Mouse (Mus musculus): ENCODE measurements around the gene Asb8. TPM values are rescaled to one million over a fixed set of nuclear protein-coding genes. Genes with fewer than 3 reads are reported as not detected.

The Asb8 gene
- polyA plus RNA-seq, 1 experiment from 2014 or later = 57.5 TPM

DNA sequence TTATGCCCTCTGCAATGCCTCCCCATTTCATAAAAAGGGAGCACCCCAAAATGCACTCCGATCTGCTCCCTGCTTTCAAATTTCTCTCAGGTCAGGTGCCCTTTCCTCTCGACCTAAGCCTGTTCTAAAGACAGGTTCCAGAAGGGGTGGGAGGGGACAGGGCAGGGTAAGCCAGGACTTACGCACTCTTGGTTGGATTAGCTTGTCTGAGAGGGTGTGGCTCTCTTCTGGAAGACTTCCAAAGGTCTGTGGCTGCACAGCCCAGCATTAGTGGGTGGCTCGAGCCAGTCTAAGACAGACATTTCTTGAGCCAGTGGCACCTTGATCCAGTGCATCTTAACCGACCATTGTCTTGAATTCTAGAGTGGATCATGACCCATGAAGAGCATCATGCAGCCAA lies 53.6 kb downstream of the Asb8 start:
- Histone ChIP-seq H3K9me3 (no peaks in the 10 kb centered on the region), H3K27ac (replicated peaks) (no peak overlapping the region), H3K9ac (no peak overlapping the region), H3K4me2 (no peak overlapping the region), H3K36me3 (peaks cover 18% of the 10 kb centered on the region), H3K4me1 (replicated peaks) (peaks cover 26% of the 10 kb centered on the region), H3K4me3 (no peak overlapping the region), H3K27me3 (no peaks in the 10 kb centered on the region)
- no peak for ATAC-seq (ENCODE audit: low read depth)
- WGBS = 82% methylated on average over 5 of the region's 5 CpGs

DNA sequence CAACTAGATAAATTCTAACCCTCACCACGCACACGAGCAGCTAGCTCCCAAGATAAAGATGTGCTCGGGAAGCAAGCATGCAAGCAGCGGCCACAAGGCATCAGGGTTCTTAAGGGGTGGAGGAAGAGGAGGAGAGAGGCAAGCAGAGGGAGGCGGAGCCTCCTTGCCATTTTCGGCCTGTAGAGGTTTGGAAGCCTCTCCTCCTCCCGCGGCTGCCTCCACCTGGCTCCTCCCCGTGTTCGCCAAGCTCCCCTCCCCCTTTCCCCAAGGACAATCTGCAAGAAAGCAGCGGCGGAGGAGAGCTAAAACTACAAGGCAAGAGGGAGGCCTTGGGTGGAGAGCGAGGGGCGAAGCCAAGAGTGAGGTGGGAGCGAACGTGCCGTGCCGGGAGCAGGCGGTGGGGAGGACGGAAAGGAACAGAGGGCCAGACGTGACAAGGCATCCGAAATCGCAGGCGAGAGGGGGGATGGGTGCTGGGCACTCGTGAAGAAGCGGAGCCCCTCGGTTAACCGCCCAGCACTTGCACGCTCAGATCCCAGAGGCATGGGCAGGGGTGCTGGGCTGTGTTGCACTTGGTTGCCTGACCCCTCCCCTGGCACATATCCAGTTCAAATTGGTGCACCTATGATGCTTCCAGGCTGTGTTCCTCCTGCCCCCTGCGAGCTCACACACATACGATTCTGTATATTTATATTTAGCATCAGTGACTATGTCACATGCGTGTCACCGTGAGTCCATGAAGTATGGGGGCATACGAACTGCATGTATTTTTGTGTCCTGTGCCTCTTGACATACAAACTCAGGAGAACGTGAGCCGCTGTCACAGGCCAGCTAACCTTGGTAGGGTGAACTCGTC lies 56.9 kb downstream of the Asb8 start:
- H3K27me3 ChIP-seq = 0 out of 2 replicates have a peak, but pooled peaks cover 3% of the 10 kb centered on the region
- H3K27ac ChIP-seq (replicated peaks) = peak overlapping the region; percentile 83
- peak overlapping the region; percentile 86 for H3K9ac ChIP-seq
- peak overlapping the region; percentile 83 for H3K4me2 ChIP-seq
- peaks cover 26% of the 10 kb centered on the region for H3K4me1 ChIP-seq (replicated peaks)
- WGBS = 5% methylated on average over 37 of the region's 37 CpGs
- peak; percentile 94 for ATAC-seq (ENCODE audit: low read depth)
- H3K4me3 ChIP-seq = peak overlapping the region; percentile 72
- H3K36me3 ChIP-seq = peaks cover 11% of the 10 kb centered on the region
- H3K9me3 ChIP-seq = no peaks in the 10 kb centered on the region

DNA sequence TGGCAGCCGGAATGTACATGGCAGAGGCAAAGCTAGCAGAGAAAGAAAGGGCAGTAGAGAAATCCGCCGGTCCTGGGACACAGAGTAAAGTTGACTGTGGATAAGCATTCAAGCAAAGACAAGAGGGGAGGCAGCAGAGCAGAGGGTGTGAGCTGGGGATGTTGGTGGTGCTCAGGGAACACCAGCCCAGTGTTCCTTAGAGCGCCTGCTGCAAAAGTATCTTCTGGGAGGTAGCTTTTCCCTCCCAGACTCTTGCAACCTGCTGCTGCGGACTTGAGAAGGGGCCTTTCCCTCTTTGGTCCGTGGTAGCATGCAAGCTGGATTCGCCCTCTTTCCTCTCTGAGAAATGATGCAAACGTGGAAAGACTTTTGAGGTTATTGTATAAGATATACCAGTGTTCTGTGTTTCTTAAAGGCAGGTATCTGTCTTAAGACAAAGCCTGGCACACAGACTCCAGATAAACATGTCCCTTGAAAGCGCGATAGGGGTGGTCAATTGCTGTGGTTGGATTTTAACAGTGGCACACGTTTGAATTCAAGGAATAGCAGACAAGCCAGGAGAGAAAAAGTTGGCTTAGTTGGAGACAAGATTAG lies 57.6 kb downstream of the Asb8 start:
- Histone ChIP-seq H3K9ac (peak overlapping the region; percentile 86), H3K9me3 (no peaks in the 10 kb centered on the region), H3K27ac (replicated peaks) (peak overlapping the region; percentile 83), H3K4me3 (peak overlapping the region; percentile 72), H3K27me3 (0 out of 2 replicates have a peak, but pooled peaks cover 3% of the 10 kb centered on the region), H3K4me2 (peak overlapping the region; percentile 83), H3K4me1 (replicated peaks) (peaks cover 26% of the 10 kb centered on the region), H3K36me3 (peaks cover 9% of the 10 kb centered on the region)
- 44% methylated on average over 11 of the region's 11 CpGs for WGBS
- ATAC-seq (ENCODE audit: low read depth) = peak; percentile 29; the same call in 1 of the 2 replicates

DNA sequence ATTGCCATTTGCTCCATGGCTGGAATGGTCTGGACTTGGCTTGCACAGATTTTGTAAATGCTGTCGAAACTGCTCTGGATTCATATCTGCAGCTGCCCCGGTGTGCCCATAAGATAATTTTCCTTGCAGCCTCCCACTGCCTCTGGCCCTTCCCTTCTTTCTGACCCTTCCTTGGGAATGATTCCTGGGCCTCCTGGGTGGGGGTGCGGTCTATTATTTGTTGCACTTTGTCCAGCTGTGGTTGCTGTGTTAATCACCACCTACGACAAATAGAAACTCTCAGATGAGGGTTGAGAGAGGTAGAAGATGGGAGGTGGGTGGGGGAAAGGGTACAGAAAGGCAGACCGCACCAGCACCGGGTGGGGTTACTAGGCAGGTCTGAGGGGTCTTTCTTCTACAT lies 58.2 kb downstream of the Asb8 start:
- no peak for ATAC-seq (ENCODE audit: low read depth)
- Histone ChIP-seq H3K9ac (peak overlapping the region; percentile 86; the same call in 1 of the 2 replicates), H3K4me3 (no peak overlapping the region), H3K27me3 (0 out of 2 replicates have a peak, but pooled peaks cover 3% of the 10 kb centered on the region), H3K4me2 (no peak overlapping the region), H3K9me3 (no peaks in the 10 kb centered on the region), H3K4me1 (replicated peaks) (peaks cover 26% of the 10 kb centered on the region), H3K27ac (replicated peaks) (no peak overlapping the region), H3K36me3 (0 out of 2 replicates have a peak, but pooled peaks cover 4% of the 10 kb centered on the region)
- 81% methylated on average over 6 of the region's 6 CpGs for WGBS

DNA sequence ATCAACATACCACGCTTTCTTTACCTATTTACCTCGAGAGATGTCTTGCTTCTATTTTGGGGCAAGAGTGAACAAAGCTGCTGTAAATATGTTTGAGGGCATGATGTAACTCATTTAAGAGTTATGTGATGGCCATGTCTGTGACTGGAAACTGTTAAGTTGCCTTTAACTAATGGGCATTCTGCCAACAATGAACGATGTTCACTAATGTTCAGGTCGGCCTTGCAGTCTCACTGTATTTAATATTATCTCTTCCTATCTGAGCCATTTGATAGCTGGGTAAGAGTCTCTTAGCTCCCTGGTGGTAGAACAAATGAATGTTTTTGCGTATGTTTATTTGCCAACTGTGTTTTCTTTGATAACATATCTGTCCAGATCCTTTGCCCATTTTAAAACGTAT lies 58.9 kb downstream of the Asb8 start:
- Histone ChIP-seq H3K36me3 (no peaks in the 10 kb centered on the region), H3K27me3 (0 out of 2 replicates have a peak, but pooled peaks cover 3% of the 10 kb centered on the region), H3K4me1 (replicated peaks) (peaks cover 26% of the 10 kb centered on the region), H3K9me3 (no peaks in the 10 kb centered on the region), H3K27ac (replicated peaks) (no peak overlapping the region), H3K4me2 (no peak overlapping the region), H3K9ac (no peak overlapping the region), H3K4me3 (no peak overlapping the region)
- ATAC-seq (ENCODE audit: low read depth) = no peak
- 85% methylated on average over 6 of the region's 6 CpGs for whole genome bisulfite sequencing

DNA sequence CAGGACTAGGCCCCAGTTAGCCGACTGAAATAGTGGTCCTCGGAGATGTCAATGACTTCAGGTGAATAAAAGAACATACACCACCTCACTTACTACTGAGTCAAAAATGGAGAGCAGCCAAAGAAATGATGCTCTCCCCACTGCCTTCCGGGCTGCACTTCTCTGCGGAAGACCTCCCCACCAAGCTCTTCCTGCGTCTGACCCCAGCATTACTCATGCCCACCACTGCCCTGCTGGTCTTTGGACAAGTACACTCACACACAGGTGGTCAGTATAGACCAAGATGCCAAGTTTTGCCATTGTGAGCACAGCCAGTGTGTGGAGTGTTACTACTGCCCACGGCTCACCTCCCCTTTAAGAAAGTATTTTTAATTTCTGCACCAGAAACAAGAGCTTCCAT lies 63.0 kb downstream of the Asb8 start:
- H3K9ac ChIP-seq = no peak overlapping the region
- no peak for ATAC-seq (ENCODE audit: low read depth)
- H3K9me3 ChIP-seq = no peaks in the 10 kb centered on the region
- no peak overlapping the region for H3K4me2 ChIP-seq
- H3K4me1 ChIP-seq (replicated peaks) = no peaks in the 10 kb centered on the region; the same call in 1 of the 2 replicates
- H3K4me3 ChIP-seq = no peak overlapping the region
- 0 out of 2 replicates have a peak, but pooled peaks cover 3% of the 10 kb centered on the region for H3K27me3 ChIP-seq
- H3K36me3 ChIP-seq = no peaks in the 10 kb centered on the region
- 86% methylated on average over 6 of the region's 6 CpGs for WGBS
- no peak overlapping the region for H3K27ac ChIP-seq (replicated peaks)

DNA sequence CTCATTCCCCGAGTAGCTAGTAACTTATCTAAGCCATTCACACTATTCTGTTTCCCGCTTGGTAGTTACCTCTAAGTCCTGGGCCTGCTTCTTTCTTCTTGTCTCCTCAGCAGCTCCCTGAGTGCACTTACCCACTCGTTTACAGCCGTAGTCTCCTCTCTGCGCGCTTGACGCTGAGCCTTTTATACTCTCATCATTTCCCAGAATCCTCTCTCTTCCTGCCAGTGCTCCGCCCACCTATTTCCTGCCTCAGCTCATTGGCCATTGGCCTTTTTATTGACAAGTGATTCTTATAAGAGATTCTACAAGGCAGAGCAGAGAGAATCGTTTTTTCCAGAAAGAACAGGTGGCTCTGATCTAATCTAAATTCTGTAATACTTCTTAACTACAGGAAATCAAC lies 66.9 kb downstream of the Asb8 start:
- Histone ChIP-seq H3K27me3 (no peaks in the 10 kb centered on the region), H3K9me3 (no peaks in the 10 kb centered on the region), H3K9ac (no peak overlapping the region), H3K4me1 (replicated peaks) (peaks cover 5% of the 10 kb centered on the region), H3K4me3 (no peak overlapping the region), H3K27ac (replicated peaks) (no peak overlapping the region), H3K36me3 (no peaks in the 10 kb centered on the region), H3K4me2 (no peak overlapping the region)
- no peak for ATAC-seq (ENCODE audit: low read depth)
- WGBS = 92% methylated on average over 9 of the region's 9 CpGs

DNA sequence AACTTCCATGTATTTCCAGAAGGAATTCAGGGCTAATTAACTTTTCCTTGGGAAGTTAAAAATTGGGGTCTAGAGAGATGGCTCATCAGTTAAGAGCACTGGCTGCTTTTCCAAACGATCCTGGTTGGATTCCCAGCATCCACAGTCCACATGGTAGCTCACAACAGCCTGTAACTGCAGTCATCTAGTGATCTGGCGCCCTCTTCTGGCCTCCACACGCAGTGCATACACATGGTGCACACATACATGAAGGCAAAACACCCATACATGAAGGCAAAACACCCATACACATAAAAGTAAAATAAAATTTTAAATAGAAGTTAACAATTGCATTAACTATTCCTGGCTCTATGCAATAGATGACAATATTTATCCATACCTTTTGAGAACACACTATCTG lies 68.5 kb downstream of the Asb8 start:
- Histone ChIP-seq H3K9me3 (no peaks in the 10 kb centered on the region), H3K9ac (no peak overlapping the region), H3K4me1 (replicated peaks) (peaks cover 12% of the 10 kb centered on the region), H3K4me3 (no peak overlapping the region), H3K27ac (replicated peaks) (no peak overlapping the region), H3K27me3 (no peaks in the 10 kb centered on the region), H3K4me2 (no peak overlapping the region), H3K36me3 (no peaks in the 10 kb centered on the region)
- 55% methylated on average over 3 of the region's 3 CpGs for WGBS
- no peak for ATAC-seq (ENCODE audit: low read depth)

DNA sequence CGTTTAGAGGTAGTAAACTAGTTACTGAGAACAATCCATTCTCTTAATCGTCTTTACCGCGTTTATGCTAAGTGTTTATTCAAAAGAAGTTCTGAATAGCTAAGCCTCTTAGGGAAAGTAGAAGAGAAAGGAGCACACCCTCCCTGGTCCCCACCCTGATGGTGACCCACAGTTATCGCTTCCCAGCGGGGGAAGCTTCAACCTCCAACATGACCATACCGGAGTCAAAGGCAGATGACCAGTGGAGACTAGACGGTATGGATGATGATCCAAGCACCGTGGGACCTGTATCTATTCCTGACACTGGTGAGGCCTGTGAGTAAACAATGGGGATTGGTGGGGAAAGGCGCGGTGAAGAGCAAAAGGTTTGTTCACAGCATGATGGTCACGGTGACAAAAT lies 70.5 kb downstream of the Asb8 start:
- Histone ChIP-seq H3K4me2 (no peak overlapping the region), H3K4me3 (no peak overlapping the region), H3K36me3 (no peaks in the 10 kb centered on the region), H3K9me3 (no peaks in the 10 kb centered on the region), H3K27ac (replicated peaks) (no peak overlapping the region), H3K4me1 (replicated peaks) (peaks cover 25% of the 10 kb centered on the region), H3K27me3 (no peaks in the 10 kb centered on the region), H3K9ac (no peak overlapping the region)
- 86% methylated on average over 12 of the region's 12 CpGs for WGBS
- ATAC-seq (ENCODE audit: low read depth) = no peak

DNA sequence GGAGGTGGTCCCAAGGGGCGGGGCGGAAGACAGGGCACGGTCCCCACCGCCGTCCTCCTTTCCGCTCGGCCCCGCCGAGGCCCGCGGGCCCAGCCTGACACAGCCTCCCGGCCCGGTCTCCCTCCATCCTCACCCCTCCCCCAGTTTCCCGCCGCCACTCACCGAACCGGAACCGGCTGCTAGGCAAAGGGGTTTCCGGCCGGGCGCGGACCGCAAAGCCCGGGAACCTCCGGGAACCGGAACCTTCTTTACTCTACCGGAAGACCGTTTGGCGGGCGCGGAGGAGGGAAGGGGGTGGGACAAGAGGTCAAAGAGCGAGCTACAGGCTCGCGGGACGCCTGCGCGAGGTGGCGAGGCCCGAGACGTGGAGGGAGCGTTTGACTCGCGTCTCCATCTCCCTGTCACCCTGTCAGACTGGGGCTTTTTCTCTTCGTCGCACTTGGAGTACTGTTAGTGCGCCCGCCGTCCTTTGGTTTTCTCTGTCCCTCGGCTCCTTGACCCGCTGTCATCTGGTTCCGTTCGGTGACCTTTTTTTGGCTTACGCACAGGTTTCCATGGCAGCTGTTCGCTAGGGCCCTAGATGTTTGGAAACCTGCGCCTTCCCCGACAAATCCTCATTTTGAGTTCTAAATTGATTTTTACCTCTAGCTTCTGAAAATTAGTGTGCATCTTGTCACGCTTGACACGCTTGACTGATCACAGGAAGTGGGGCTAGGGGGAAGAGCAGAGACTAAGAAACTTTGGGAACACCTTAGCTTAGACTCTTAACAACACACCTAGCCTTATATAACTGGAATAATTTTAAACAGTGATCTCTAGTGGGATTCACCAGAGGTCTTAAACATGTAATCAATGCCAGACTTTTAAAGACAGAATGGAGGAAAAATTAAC lies 72.1 kb downstream of the Asb8 start, which contains the start of gene Senp1:
Gene Senp1, minus strand, starts transcription at position 624 of the 891 bp plus-strand sequence.
- Histone ChIP-seq H3K9me3 (no peaks in the 10 kb centered on the region), H3K36me3 (no peaks in the 10 kb centered on the region), H3K4me2 (peak within 1 kb of the TSS; percentile 79), H3K27me3 (no peaks in the 10 kb centered on the region), H3K4me1 (replicated peaks) (peaks cover 25% of the 10 kb centered on the region), H3K9ac (peak within 1 kb of the TSS; percentile 91), H3K4me3 (peak within 1 kb of the TSS; percentile 88), H3K27ac (replicated peaks) (peak within 1 kb of the TSS; percentile 94)
- peak; percentile 91 for ATAC-seq (ENCODE audit: low read depth)
- WGBS = under 1% methylated on average over 47 of the region's 58 CpGs

DNA sequence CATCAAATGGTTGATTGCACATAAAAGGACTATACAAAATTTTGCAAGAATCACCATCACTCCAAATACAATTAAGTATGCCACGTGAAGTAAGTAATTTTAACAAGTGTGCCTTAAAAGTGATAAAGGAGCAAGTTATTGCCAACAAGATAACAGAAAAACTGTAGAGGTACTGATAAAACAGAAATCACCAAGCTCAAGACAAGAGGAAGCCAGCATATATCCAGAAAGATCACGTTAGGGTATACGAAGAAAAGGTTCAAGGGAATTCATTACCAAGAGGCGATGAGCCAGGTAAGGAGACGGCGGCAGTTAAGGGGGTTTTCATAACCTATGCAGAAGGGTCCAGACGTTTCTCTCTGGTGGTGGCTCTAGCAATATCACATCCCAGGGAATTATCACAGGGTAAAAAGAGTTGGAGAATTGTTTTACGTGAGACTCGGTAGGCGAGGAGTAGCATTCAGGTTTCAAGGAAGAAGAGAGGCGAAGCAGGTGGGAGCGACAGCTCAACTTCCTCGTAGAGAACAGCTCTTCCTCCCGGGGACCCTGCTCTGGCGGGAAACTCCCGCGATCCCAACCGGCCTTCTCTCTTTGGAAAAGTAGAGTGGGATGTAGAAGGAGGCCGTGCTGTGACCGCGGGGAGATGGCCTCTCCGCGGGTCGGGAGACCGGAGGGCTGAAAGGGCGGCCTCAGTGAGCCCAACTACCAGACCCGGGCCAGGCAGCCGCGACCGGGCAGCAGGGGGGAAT lies 72.9 kb downstream of the Asb8 start, which contains the start of gene Pfkm:
Gene Pfkm, plus strand, starts transcription at position 218 of the 749 bp plus-strand sequence.
- no peak; the same call in 1 of the 2 replicates for ATAC-seq (ENCODE audit: low read depth)
- peaks cover 25% of the 10 kb centered on the region for H3K4me1 ChIP-seq (replicated peaks)
- no peaks in the 10 kb centered on the region for H3K27me3 ChIP-seq
- peak within 1 kb of the TSS; percentile 94 for H3K27ac ChIP-seq (replicated peaks)
- WGBS = under 1% methylated on average over 29 of the region's 30 CpGs
- H3K9me3 ChIP-seq = no peaks in the 10 kb centered on the region
- peak within 1 kb of the TSS; percentile 88 for H3K4me3 ChIP-seq
- H3K36me3 ChIP-seq = no peaks in the 10 kb centered on the region
- H3K4me2 ChIP-seq = peak within 1 kb of the TSS; percentile 79
- peak within 1 kb of the TSS; percentile 91 for H3K9ac ChIP-seq

Data from neural tube, embryonic 13.5 days (tissue).